Mouse (Mus musculus) adrenal gland, postnatal 14 days (tissue): Measurements from ENCODE around the gene Cct4. TPM values are rescaled to one million over a fixed set of nuclear protein-coding genes. Genes with fewer than 3 reads are reported as not detected.

Source experiments
- DNase-seq: peaks from one replicate; pipeline ENCODE4 v3.0.0; 2021; ENCODE audit warnings: mixed read lengths
- long read RNA-seq, 2 experiments: library from polyadenylated mRNA; stranded (forward); transcript quantifications; one replicate each; pipeline ENCODE4 v2.0.0; 2021
- total RNA-seq: library from RNA; stranded (reverse); gene quantifications from 2 replicates; pipeline ENCODE4 v1.2.3, GENCODE M21; 2021

Gene Cct4
- total RNA-seq = 210 and 212 TPM in 2 replicates
- long read RNA-seq, experiment 1, transcript Cct4-204 (14 exons, 2,484 nt) = major isoform, 314 of 341 reads
- long read RNA-seq, experiment 1, partial matches to known transcripts = 7 of 341 reads
- long read RNA-seq, experiment 1, other reads (novel, unspliced or antisense) = 20 of 341 reads
- long read RNA-seq, experiment 2, transcript Cct4-204 (14 exons, 2,484 nt) = major isoform, 246 of 270 reads
- long read RNA-seq, experiment 2, partial matches to known transcripts = 5 of 270 reads
- long read RNA-seq, experiment 2, other reads (novel, unspliced or antisense) = 18 of 270 reads

DNA sequence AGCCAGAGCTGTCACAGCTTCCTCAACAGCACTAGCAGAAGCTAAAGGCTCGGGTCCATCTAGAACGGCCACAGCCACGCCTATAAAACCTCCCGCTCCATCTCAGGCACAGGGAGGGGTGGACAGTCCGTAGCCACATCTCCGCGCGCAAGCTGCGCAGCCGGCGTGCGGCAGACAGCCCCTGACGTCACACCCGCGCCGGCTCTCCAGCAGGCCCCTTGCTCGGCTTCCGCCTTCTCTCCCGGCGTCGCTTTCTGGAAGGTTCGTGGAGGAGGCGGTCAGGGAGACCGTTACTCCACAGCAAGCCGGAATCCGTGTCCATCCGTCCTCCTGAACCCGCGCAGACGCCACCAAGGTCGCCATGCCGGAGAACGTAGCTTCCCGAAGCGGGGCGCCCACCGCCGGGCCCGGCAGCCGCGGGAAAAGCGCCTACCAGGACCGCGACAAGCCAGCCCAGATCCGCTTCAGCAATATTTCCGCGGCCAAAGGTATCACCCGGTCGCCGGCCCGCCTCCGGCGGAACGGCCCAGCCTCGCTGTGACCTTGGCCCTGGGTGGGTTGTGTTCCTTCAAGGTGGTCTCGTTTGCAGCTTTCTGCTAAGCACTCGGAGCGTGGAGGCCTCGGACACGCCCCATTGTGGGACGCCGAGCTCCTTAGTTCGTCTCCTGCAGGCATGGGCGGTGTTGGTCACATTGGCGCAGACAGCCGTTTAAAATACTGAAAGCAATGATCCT is at the start of gene Cct4:
Gene Cct4, plus strand, starts transcription at position 127 of the 734 bp plus-strand sequence.
- peak; percentile 97 for DNase-seq

GRCm38 (mm10) chr11:22949101-22949500 is 41.2 kb upstream of the Cct4 start:
- peak; percentile 35 for DNase-seq

GRCm38 (mm10) chr11:22950131-22950530 is 40.2 kb upstream of the Cct4 start:
- DNase-seq = no peak

DNA sequence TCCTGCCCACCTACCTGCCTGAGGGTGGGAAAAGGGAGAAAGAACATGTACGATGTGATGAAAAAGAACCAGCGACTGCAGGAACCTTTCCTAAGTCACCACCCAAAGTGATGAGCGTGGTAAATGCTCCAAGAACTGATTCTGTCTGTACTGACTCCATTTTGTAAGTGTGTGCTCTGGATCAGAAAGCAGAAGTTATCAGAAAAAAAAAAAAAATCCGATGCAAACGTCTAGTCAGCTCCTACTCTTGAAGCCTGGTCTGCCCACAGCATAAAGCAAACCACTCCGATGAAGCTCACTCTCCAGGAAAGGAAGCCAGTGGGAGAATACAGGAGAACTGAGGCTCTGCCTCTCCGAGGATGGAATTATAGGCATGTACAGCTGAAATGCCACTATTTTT is 37.7 kb upstream of the Cct4 start:
- DNase-seq = no peak

DNA sequence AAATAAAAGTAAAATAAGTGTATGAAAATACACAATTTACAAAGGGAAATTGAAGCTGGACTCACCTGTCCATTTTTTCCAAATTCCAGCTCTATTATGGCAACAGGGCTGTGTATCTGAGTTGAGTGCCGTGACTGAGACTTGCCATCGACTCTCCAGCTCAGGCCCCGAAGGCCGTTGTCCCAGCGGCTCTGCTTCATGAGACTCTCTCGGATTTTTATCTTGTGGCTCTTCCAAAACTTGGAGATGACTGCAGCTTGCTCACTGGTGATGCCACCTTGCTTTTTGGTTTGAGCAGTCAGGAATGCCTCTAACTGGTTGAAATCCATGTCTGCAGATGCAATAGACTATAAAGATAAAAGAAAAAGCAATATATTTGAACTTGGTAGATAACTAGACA is 34.0 kb upstream of the Cct4 start:
- DNase-seq = no peak

DNA sequence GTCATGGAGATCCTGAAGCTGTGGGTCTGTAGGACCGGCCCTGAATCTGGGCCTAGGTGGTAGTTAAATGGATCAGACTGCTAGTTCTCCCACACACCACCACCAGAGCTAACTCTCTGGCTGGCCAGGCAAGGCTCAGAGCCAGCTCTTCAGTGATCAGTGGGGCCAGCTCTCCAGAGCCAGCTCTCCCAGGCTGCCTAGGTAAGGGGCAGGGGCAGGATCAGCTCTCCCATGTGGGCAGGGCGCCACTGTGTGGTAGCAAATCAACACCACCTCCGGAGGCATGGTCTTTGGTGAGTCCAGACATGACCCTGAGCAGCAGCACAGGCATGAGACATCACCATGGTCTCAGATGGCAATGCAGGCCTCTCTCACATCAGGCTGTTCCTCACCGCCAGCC is 33.5 kb upstream of the Cct4 start:
- peak; percentile 94 for DNase-seq

DNA sequence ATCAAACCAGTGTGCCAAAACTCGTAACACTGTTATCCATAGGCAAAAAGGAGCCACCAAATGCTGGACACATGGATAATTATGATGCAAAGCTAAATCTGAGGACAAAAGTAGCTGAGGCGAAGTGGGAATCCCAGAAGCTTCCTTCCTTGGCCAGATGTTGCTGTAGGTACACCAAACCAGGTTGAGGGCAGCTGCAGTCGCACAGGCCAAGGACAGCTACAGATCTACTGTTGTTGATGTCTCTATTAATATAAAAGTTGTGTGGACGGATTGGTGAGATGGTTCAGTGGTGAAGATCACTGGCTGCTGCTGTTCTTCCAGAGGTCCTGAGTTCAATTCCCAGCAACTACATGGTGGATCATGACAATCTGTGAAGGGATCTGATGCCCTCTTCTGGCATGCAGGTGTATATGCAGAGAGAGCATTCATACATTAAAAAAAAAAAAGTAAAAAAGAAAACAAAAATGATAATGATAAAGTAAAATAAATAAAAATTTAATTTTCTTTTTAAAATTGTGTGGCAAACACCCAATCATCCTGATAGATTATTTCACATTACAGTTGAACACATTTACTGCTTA is 32.4 kb upstream of the Cct4 start:
- no peak for DNase-seq

- DNase-seq = no peak
Observed at GRCm38 (mm10) chr11:22962101-22962500, 28.2 kb upstream of the Cct4 start.

DNA sequence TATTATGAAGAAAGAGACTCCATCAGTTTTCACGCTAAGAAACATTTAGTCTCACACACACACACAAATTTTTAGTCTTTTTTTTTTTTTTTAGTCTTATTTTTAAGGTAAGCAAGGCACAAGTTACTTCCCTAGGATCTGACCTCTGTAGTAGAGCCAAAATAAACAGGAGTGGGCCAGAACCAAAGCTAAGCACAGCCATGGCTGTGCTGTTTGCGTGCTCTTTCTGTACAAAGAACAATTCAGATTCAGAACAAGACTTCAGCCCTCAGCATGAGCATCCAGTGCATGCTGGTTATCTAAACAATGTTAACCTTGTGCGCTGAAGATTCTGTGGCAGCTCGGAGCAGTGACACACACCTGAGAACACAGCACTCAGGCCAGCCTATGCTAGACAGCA is 25.9 kb upstream of the Cct4 start:
- no peak for DNase-seq

DNA sequence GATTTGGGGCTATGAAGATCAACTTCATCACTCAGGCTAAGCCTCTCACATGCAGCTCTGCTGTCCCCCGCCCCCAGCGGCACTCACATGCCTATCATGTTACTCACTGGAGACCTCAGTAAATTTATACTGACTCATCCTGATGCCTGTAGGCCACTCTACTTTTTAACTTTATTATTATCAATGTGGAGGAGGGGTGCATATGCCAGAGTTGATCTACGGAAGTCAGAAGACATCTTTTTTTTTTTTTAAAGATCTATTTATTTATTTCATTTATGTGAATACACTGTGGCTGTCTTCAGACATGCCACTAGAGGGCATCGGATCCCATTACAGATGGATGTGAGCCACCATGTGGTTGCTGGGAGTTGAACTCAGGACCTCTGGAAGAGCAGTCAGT is 24.8 kb upstream of the Cct4 start:
- DNase-seq = peak; percentile 83

GRCm38 (mm10) chr11:22969486-22969885 is 20.8 kb upstream of the Cct4 start:
- no peak for DNase-seq

DNA sequence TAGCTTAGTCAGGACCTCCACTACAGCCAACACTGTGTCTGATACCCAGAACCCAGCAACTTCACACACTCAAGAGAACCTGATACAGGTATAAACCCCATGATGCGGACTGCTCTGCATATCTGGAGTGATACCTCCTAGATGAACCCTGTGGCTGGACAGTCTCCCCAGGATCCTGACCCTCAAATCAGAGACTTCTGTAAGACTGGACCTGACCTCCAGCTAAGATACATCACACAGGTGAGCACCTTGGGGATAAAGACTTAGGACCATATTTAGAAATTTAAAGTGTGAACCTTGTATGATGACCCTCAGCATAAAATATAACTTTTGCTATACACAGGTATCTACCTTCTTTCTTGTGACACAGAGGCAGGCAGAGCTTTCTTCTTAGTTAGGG is 19.8 kb upstream of the Cct4 start:
- no peak for DNase-seq

DNA sequence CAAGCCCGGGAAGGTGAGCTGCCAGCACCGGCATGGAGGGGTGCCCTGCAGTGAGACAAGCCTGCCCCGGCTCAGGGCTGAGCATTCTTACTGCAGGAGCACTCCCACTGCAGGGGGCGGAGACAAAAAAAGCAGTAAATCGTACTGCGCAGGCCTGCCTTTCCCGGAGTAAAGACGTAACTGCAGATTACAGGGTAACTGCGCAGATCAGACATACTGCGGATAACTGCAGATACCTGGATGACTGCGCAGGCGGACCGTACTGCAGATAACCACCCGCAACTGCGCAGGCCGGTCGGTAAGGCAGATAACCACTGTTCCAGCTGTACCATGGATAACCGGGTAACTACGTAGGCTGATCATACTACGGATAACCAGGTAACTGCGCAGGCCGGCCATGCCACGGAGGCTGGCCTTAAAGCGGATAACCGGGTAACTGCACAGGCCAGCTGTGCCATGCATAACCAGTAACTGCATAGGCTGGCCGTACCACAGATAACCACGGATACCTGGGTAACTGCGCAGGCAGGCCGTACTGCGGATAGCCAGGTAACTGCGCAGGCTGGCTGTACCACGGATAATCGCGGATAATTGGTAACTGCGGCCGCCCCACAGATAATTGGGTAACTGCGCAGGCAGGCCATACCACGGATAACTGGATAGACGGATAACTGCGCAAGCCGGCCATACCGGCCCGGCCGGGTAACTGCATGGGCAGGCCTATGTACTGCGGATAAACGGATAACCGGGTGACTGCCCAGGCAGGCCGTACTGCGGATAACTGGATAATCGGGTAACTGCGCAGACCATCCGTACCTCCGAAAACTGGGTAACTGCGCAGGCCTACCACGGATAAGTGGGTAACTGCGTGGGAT is 18.2 kb upstream of the Cct4 start, which contains the start of gene Zrsr1:
Gene Zrsr1, plus strand, starts transcription at position 171 of the 875 bp plus-strand sequence.
- DNase-seq = peak; percentile 78

- DNase-seq = peak; percentile 86
Observed at GRCm38 (mm10) chr11:22972746-22973526, 17.4 kb upstream of the Cct4 start.

DNA sequence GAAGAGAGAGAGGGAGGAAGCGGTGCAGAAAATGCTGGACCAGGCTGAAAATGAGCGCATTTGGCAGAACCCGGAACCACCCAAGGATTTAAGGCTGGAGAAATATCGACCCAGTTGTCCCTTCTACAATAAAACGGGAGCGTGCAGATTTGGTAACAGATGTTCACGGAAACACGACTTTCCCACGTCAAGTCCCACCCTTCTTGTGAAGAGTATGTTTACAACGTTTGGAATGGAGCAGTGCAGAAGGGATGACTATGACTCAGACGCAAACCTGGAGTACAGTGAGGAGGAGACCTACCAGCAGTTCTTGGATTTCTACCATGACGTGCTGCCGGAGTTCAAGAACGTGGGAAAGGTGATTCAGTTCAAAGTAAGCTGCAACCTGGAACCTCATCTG is 16.7 kb upstream of the Cct4 start:
- no peak for DNase-seq

- DNase-seq = no peak
Observed at GRCm38 (mm10) chr11:22978215-22978614, 12.1 kb upstream of the Cct4 start.

- no peak for DNase-seq
Observed at GRCm38 (mm10) chr11:22978711-22979110, 11.6 kb upstream of the Cct4 start.

DNA sequence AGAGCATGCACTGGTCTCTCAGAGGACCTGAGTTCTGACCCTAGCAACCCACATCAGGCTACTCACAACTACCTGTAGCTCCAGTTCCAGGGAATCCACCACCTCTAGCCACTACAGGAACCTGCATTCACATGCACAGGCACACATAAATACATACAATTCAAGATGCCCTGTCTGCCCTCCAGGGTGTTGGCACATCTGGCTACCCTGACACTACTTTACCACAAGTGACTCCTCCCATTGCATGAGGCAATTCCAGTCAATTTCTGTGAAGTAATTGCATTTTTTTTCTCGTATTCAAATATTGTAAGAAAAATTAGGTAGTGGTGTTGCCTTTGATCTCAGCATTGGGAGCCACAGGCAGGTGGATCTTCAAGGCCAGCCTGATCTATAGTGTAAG is 11.1 kb upstream of the Cct4 start:
- no peak for DNase-seq

GRCm38 (mm10) chr11:22981041-22981440 is 9.3 kb upstream of the Cct4 start:
- DNase-seq = no peak

GRCm38 (mm10) chr11:22981543-22981950 is 8.8 kb upstream of the Cct4 start:
- DNase-seq = no peak

GRCm38 (mm10) chr11:22981984-22982757 is 8.1 kb upstream of the Cct4 start, which contains the start of the genes Gm28048 and Commd1:
Gene Gm28048 (minus strand): TSS chr11:22982090.
Gene Commd1 (minus strand): TSS chr11:22982382.
- DNase-seq = peak; percentile 98
